Mouse (Mus musculus) spleen, adult 12 weeks (tissue): Measurements from ENCODE around the gene Cul4a.
"Not testable (repeated sequence)": the region's sequence is repeated elsewhere in the genome, so short reads cannot be mapped to it uniquely, and the experiment has no call there.

Experiments used
- DNase-seq: peaks from one replicate; pipeline ENCODE4 v3.0.0; 2022; ENCODE audit warnings: low spot score

Cul4a gene

DNA sequence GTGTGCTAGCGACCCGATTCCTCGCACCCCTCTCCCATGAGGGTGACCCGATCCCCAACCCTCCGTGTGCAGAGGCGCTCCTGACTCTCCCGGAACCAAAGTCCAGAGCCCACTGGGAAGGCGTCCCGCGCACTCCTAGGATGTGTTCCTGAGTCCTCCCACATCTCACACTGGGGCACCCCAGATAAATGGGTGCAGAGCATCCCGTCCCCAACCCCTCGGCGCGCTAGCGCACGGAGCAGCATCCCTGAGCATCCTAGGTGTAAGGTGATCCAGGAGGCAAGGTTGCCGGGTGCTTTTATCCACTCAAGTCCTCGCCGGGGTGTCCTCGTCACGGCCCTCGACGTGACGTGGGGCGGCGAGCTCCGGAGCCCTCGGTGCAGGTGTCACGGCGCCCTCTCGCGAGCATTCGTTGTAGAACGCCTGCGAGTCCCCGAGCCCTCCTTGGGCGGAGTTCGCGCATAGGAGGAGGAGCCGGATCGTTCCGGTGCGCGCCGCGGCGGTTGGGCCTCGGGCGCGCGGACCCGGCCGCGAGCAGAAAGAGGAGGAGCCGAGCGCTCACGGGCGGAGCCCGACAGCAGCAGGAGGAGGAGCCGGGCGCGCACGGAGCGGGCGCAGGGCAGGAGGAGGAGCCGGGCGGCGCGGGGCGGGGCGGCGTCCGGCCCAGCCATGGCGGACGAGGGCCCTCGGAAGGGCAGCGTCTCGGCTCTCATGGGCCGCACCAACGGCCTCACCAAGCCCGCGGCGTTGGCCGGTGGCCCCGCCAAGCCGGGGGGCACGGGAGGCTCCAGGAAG, at the start of gene Cul4a, which contains the start of gene Pcid2:
Cul4a (plus strand) TSS at position 535 of the 795 bp plus-strand sequence.
Pcid2 (minus strand) TSS at position 373 of the 795 bp plus-strand sequence.
- peak; percentile 99 for DNase-seq

DNA sequence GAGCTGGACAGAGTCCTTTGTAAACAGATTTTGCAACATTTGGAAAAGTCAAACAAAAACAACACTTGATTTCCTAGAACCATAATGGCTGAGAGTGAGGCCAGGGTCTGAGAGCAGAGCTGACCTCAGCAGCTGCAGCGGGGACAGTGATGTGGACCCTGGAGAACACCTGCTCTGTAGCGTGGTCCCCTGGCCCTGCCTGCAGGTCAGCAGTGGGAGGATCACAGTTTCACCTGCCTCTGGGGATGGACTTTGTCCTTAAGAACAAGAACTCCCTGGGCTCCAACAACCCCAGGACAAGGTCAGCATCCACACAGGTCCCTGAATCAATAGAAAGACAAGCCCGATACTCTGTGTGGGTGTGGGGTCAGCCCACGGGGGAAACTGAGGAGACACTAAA, 48.1 kb upstream of the Cul4a start:
- DNase-seq, result no peak

DNA sequence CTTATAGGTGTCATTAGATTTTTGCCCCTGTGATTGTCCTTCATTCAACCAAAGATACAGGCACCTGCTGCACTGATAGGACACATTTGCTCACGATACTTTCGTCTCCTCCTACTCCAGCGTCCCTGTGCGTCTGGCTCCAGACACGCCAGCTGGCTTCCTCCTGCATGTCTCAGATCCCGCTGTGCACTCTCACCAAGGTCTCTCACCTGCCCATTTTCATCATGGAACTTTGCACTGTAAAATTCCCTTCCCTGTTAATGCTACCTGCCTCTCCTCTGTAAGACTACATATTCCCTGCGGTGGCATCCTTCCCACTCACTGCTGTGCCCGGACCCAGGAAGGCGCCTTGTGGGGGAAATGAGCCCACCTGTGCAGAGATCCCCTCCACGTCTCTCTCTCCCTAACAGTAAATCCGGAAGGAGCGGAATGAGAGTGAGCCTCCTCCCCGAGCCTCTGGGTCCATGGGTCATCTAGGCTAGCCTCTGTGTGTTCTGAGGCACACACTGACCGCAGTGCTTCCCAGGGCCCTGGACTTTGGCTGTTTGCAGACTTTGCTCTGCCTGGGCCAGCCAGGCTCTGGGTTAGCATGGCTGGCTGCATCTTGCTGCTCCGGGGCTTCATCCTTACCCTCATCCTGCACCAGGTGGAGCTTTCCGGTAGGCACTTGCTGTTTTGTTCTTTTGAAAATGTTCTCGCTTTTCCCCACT, 44.8 kb upstream of the Cul4a start, which contains the start of gene Proz:
Proz (plus strand) TSS at position 474 of the 710 bp plus-strand sequence.
- DNase-seq, result no peak

DNA sequence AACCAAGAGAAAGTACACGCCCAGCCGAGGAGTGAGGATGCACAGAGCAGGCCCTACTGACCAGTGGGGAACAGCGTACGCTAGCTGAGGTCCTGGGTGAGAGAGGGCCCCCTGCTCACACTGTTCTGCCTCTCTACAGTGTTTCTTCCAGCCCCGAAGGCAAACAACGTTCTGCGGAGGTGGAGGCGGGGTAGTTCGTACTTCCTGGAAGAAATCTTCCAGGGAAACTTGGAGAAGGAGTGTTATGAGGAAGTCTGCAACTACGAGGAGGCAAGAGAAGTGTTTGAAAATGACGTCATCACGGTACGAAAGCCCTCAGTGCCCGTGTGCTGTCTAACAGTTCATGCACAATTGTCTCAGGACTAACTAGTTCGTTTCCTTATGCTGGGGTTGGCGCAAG, 42.3 kb upstream of the Cul4a start:
- no peak for DNase-seq

DNA sequence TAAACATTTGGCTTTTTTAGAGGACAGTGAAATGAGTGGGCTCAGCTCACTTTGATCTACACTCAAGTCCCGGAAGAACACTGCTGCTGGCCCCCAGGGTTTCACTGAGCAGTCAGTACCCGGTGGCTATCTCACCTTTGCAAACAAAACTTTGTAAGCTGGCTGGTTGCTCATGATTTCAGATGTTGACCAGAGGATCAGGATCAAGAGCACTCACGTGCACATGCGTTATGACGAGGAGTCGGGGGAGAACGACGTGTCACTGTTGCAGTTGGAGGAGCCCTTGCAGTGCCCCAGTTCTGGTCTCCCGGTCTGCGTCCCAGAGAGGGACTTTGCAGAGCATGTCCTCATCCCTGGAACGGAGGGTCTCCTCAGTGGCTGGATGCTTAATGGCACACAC, 32.2 kb upstream of the Cul4a start:
- no peak for DNase-seq

DNA sequence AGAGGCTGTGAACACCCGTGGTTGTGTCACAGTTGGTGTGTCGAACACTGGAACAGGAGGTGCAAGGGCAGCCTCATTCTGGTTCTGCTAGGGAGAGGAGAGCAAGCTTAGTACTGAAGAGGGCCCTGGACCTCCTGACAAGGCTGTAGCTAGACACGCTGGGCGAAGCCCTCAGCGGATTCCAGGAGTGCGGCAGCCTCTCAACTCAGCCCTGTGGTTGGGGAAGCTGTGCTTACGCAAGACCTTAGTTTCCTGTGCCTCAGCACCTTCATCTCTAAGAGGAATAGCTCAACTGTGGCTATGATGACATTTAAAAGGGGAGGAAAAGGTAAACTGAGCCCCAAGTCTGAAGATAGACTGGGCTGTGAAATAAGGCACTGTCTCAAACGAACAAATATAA, 30.4 kb upstream of the Cul4a start:
- no peak for DNase-seq

DNA sequence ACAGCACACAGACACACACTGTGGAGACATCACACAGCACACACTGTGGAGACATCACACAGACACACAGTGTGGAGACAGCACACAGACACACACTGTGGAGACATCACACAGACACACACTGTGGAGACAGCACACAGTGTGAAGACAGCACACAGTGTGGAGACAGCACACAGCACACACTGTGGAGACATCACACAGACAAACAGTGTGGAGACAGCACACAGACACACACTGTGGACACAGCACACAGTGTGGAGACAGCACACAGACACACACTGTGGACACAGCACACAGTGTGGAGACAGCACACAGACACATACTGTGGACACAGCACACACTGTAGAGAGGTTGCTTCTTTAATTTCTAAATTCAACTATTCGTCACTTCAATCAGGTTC, 29.8 kb upstream of the Cul4a start:
- DNase-seq, result not testable (repeated sequence)

DNA sequence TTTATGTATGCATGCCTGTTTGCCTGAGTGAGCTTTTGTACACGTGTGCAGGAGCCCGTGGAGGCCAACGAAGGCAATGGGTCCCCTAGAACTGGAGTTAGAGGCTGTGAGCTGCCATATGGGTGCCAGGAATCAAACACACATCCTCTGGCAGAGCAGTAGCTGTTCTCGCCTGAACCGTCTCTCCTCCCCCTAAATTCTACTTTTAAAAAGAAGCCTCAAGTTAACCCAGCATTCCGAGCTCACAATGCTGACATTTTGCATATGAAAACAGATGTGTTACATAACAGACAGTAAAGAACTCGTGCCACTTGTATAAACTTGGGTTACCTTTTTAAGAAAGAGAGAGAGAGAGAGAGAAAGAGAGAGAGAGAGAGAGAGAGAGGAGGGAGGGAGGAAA, 27.9 kb upstream of the Cul4a start:
- no peak for DNase-seq

DNA sequence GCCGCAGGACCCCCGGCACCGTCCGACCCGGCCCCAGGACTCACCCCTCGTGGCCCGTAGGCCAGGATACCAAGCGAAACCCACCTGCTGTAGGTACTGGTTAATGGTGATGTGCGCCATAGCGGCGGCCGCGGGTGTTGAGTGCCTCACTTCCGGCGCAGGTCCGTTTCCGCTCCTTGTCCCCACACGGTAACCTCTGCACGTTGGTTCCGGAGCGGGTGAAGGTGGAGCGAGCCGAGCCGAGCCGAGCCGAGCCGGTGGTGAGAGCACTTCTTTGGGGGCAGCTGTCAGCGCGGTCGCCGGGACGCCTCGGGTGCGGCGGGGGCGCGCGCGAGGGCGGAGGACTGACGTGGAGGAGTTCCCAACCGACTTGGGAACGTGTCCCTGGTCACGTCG, 732 bp upstream of the Cul4a start:
- peak; percentile 85 for DNase-seq

DNA sequence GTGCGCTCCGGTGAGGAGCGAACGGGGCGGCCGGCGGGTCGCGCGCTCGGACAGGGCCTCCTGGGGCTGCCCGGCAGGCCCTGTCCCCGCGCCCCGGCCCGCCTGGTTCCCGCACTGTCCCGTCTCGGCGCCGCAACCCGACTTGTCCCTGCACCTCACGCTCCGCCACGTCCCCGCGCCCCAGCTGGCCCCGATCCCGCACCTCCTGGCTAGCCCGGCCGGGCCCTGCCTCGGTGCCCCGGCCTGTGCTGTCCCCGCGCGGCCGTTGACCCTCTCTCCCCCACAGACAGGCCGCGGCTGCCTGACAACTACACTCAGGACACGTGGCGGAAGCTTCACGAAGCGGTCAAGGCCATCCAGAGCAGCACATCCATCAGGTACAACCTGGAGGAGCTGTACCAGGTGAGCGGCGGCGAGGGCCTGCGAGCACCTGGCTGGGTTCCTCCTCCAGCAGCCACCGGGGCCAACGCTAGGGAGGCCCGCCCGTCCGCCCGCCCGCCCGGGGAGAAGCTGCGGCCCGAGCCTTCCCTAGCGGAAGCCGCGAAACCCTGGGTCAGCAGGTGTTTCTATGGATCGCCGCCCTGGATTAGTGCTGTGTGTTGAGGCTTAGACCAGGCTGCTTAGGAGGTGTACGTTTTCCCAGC, 609 bp downstream of the Cul4a start:
- peak; percentile 60 for DNase-seq

DNA sequence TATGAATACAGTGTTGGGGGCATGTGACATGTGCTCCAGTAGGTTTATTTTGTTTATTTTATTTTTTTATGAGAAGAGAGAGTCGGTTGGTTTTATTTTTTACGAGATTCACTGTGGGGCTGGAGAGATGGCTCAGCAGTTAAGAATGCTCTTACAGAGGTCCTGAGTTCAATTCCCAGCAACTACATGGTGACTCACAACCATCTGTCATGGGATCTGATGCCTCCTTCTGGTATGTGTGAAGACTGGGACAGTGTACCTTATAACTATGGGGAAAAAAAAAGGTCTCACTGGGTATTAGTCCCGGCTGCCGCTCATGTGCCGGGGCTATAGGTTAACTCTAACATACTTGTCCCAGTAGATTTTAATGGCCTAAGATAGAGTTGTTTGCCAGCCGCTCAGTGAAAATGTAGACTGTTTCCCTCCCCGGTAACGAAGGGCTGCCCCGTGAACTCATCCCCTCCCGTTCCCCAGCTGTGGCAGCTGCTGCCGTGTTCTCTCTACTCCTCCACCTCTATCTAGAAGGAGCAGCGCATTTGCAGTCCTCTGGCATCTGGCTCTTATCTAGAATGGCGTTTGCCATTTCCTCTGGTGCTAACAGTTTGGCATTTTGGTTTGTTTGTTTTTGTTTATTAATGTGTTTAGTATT, 2.7 kb downstream of the Cul4a start:
- peak; percentile 58 for DNase-seq

DNA sequence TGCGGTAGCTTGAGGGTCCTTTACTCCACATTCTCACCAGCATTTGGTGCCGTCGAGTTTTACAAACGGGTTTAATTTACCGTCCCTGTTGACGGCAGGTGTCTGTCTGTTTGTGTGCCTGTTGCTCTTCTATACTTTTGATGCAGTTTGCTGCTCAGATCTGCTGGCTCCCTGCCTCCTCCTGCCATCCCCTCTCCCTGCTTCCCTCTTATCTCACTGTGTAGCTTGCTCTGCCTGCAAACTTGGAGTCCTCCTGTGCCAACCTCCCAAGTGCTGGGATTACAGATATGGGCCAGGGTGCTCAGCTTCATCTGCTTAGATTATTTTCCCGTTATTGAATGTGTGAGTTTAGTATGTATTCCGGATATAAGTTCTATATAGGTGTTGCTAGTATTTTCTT, 3.5 kb downstream of the Cul4a start:
- DNase-seq, result peak; percentile 62

DNA sequence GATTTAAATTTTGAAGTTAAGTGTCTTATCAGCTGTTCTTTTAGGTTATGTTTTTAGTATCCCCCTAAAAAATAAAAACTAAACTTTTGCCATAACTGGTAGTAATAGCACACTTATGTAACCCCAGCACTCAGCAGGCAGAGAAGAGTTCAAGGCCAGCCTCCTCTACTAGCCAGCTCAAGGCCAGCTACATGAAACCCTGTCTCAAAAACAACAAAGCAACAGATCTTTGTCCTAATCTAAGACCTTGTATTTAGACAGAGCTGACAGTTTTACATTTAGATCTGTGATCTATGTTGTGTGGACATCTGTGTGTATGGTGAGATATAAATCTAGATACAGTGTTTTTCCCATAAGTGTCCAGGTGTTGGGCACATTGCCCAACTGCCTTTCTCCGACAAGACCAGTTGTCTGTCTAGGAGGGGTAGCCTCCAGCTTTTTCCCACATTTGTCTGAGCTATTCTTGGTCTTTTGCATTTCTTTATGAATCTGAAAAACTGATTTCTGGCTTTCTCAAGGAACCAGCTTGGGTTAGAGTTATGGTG, 4.1 kb downstream of the Cul4a start:
- DNase-seq, result no peak

DNA sequence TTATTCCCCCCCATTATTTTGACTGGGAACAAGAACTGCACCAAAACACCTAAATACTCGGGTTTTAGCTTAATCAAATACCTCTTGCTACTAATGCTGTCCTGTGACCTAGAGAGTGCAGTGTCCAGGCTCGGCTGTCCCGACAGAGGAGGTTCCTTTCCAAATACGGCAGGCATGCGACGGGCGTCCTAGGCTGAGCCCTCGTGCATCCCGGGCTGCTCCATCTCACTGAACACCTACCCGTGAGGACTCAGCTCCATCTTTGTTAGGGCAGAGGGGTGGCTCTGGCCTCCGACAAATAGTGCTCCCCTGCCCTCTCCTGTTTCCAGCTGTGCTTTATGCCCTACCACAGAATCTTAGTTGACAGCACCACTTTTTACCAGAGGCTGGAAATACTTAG, 6.5 kb downstream of the Cul4a start:
- DNase-seq, result no peak

DNA sequence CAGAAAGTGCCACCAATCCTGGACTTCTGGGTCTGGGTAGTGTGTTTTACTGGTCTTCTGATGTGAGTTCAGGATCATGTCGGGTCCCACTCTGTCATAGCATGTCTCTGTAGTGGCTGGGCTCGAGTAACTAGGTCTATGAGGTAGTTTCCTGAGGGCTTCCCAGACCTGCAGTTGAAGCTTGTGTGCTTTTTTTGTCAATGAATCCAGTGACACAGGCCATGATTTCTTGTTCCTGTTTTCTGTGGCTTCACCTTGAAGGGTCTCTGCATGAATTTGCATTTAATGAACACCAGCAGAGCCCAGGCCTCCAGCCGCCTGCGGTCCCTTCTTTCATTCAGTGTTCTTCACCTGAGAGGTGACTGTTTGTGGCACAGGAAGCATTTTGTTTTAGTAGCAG, 7.8 kb downstream of the Cul4a start:
- DNase-seq, result no peak

DNA sequence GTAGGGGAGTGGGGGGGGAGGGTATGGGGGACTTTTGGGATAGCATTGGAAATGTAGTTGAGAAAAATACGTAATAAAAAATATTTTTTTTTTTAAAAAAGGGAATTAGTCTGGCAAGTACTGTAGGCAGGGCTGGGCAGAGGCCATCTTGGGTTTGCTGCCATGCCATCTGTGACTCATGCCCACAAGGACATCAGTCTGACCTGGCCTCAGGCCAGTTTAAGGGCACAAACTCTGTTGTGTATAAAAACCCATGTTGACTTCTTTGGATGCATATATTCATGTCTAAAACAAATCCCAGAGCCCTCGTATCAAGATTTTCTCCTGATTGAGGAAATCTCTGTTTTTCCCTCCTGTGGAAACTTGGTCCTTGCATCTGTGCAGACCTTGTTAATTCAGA, 11.7 kb downstream of the Cul4a start:
- no peak for DNase-seq

DNA sequence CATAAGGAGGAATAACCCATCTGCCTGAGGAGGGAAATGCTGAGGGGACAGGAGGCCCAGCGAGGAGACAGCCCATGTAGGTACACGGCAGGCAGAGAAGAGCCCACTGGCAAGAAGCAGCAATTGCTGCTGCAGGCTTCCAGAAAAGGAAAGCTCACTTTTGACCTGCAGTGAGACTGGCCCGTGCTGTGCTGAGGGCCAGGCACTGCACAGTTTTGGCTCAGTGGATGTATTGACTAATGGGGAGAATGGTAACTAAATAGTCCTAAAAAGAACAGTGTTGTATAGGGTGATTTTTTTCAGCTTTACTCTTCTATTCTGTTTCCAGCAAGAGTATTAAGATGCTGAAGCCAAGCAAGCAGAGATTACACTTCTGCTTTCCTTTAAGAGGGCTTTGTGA, 13.1 kb downstream of the Cul4a start:
- no peak for DNase-seq

DNA sequence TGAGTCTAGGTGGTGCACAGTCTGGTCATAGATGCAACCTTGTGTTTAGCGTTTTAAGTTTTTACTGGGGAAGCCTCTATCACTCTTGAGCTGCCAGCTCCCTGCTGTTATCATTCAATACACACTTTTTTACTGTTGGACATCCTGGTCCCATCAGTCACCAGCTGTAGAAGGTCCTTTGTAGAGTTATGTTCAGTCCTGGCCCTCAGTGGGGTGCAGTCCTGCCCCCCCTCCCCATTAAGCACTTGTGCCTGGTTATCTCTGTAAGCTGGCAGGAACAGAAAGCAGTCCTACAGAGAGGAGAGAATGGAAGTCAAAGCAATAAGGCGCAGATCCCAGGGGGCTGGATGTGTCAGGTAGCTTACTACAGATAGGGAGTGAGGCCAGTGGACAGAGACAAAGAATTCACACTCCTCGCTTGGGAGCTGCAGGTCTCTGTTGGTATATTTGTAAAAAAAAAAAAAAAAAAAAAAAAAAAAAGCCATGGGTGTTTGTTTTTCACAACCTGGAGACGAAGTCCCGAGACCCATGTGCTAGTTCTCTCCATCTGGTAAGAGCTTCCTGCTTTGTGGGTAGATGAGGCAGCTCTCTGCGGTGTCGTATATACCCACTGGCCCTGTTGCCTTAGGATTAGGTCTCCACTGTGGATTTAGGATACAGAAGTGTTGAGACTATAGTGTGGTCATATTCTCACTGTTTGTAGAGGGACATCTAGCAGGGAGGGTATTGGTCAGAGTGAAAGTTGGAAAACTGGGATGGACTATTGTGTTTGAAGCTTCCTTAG, 15.7 kb downstream of the Cul4a start:
- DNase-seq, result no peak

DNA sequence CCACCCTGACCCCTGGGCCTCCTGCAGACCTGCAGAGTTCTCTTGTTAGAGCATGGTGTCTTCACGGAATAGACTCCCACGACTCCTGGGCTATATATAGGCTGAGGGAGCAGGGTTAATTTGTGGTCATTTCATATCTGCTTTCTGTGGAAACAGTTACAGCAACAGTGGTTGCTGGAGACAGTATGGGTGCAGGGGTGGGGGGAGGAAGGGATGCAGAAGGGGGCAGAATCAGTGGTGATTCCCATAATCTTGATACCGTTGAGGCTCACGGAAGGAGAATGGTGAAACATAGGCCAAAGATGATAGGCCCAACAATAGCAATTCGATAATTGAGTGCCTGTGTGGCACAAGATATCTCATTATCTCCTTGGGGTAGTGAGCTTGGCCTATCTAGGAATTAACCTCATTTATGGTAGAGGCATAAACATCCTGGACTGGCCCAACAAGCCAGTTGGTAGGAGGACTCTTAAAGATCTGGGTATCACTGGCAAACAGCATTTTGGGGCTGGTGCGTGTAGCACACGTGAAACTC, 17.5 kb downstream of the Cul4a start:
- DNase-seq, result no peak

DNA sequence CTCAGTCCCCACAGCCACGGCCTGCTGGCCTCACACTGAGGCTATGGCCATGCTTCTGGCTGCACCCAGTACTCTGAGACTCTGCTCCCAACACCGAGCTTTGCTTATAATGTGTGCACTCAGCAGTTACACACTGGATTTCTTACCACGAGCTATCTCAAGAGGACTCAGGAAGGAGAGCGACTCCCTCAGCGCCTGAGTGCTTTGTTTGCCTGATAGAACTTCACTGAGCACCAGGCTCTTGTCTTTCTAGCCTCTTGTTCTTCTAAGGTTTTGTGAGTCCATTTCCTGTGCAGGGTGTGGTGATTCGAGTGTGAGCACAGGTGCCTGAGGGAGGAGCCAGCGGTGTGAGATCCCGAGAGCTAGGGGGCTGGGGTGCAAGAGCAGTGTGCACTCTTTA, 19.5 kb downstream of the Cul4a start:
- no peak for DNase-seq

DNA sequence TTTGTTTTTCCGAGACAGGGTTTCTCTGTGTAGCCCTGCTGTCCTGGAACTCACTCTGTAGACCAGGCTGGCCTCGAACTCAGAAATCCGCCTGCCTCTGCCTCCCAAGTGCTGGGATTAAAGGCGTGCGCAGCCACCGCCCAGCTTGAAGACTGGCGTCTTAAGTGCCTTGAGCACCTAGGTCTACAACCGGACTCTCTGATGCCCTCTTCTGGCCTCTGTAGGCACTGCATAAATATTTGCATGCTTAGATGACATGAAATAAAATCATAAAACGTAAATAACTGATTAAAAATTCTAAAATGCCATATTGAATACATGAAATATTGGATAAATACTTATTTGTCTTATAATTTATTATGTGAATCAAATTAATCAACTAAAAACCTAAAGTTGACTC, 26.8 kb downstream of the Cul4a start:
- peak; percentile 46 for DNase-seq
